Mouse (Mus musculus): ENCODE measurements around the gene Gm10436. TPM values are rescaled to one million over a fixed set of nuclear protein-coding genes. Genes with fewer than 3 reads are reported as not detected.
"Not testable (repeated sequence)": the region's sequence is repeated elsewhere in the genome, so short reads cannot be mapped to it uniquely, and the experiment has no call there.

Gm10436 gene
- total RNA-seq (2022): not detected

GRCm38 (mm10) chr12:88182008-88182407 is at the start of gene Gm10436:
Gene Gm10436 (minus strand): TSS chr12:88182108.
- not testable (repeated sequence) for DNase-seq (ENCODE audit: low spot score in 2 of 2)

- no peak for DNase-seq (ENCODE audit: low spot score in 2 of 2)
These were observed 37.5 kb upstream of the Gm10436 start for GRCm38 (mm10) chr12:88219445-88219844.

GRCm38 (mm10) chr12:88218059-88218458 is 36.2 kb upstream of the Gm10436 start:
- DNase-seq (ENCODE audit: low spot score in 2 of 2): not testable (repeated sequence)

- no peak for DNase-seq (ENCODE audit: low spot score in 2 of 2)
These were observed 32.7 kb upstream of the Gm10436 start for GRCm38 (mm10) chr12:88214641-88215040.

GRCm38 (mm10) chr12:88211458-88211857 is 29.6 kb upstream of the Gm10436 start:
- not testable (repeated sequence) for DNase-seq (ENCODE audit: low spot score in 2 of 2)

- DNase-seq (ENCODE audit: low spot score in 2 of 2): no peak
These were observed 20.9 kb upstream of the Gm10436 start for GRCm38 (mm10) chr12:88202856-88203255.

Other genes starting within 250 kb of the Gm10436 start
- gene Gm2042, start 228.0 kb downstream of the Gm10436 start, total RNA-seq (2022): not detected
- not detected for gene Gm2075, start 170.3 kb downstream of the Gm10436 start, total RNA-seq (2022)
- not detected for gene Gm6803, start 163.3 kb downstream of the Gm10436 start, total RNA-seq (2022)
- gene Gm2056, start 155.1 kb downstream of the Gm10436 start, total RNA-seq (2022): not detected
- not detected for gene Gm16368, start 98.4 kb downstream of the Gm10436 start, total RNA-seq (2022)
- not detected for gene Gm8332, start 68.0 kb upstream of the Gm10436 start, total RNA-seq (2022)
- gene Gm5662, start 92.4 kb upstream of the Gm10436 start, total RNA-seq (2022): not detected
- gene Gm5039, start 141.9 kb upstream of the Gm10436 start, total RNA-seq (2022): not detected
- gene Adck1, start 178.4 kb upstream of the Gm10436 start, total RNA-seq (2022): 10 to 100 TPM; 35.2 to 40.0 (median 35.5) TPM